Mouse (Mus musculus) 3134 (cell line): Measurements from ENCODE around the gene Inpp5a.
A peak's percentile ranks its signal among the peaks of the same experiment; 100 is the strongest.
"Not testable (repeated sequence)": the region's sequence is repeated elsewhere in the genome, so short reads cannot be mapped to it uniquely, and the experiment has no call there.

ENCODE experiments used
- DNase-seq: peaks from one replicate; pipeline ENCODE4 v3.0.0-alpha.2; 2011; ENCODE audit warnings: low spot score; ENCODE audit not compliant: insufficient read length; ENCODE audit errors: extremely low read depth

The Inpp5a gene

GRCm38 (mm10) chr7:139399572-139399971 lies 10.7 kb downstream of the Inpp5a start:
- no peak for DNase-seq

GRCm38 (mm10) chr7:139399977-139400685 lies 11.2 kb downstream of the Inpp5a start:
- no peak for DNase-seq

GRCm38 (mm10) chr7:139400926-139401325 lies 12.0 kb downstream of the Inpp5a start:
- no peak for DNase-seq

- no peak for DNase-seq
These were observed 12.9 kb downstream of the Inpp5a start for GRCm38 (mm10) chr7:139401791-139402190.

- no peak for DNase-seq
These were observed 13.8 kb downstream of the Inpp5a start for GRCm38 (mm10) chr7:139402721-139403120.

- no peak for DNase-seq
These were observed 17.7 kb downstream of the Inpp5a start for GRCm38 (mm10) chr7:139406581-139406980.

- no peak for DNase-seq
These were observed 19.1 kb downstream of the Inpp5a start for GRCm38 (mm10) chr7:139407966-139408365.

- peak; percentile 60 for DNase-seq
These were observed 21.0 kb downstream of the Inpp5a start for GRCm38 (mm10) chr7:139409903-139410302.

GRCm38 (mm10) chr7:139412223-139412950 lies 23.5 kb downstream of the Inpp5a start:
- peak; percentile 48 for DNase-seq

GRCm38 (mm10) chr7:139413400-139413799 lies 24.5 kb downstream of the Inpp5a start:
- DNase-seq: no peak

GRCm38 (mm10) chr7:139415616-139416225 lies 26.8 kb downstream of the Inpp5a start:
- peak; percentile 35 for DNase-seq

- DNase-seq: no peak
These were observed 29.5 kb downstream of the Inpp5a start for GRCm38 (mm10) chr7:139418371-139418770.

GRCm38 (mm10) chr7:139422827-139423226 lies 33.9 kb downstream of the Inpp5a start:
- no peak for DNase-seq

GRCm38 (mm10) chr7:139434095-139434830 lies 45.4 kb downstream of the Inpp5a start:
- no peak for DNase-seq

GRCm38 (mm10) chr7:139434931-139435330 lies 46.0 kb downstream of the Inpp5a start:
- DNase-seq: not testable (repeated sequence)

- no peak for DNase-seq
These were observed 46.8 kb downstream of the Inpp5a start for GRCm38 (mm10) chr7:139435749-139436148.

GRCm38 (mm10) chr7:139436951-139437350 lies 48.0 kb downstream of the Inpp5a start:
- DNase-seq: no peak

- DNase-seq: no peak
These were observed 48.6 kb downstream of the Inpp5a start for GRCm38 (mm10) chr7:139437471-139437870.

GRCm38 (mm10) chr7:139437926-139438600 lies 49.2 kb downstream of the Inpp5a start:
- no peak for DNase-seq

GRCm38 (mm10) chr7:139438601-139438945 lies 49.7 kb downstream of the Inpp5a start:
- no peak for DNase-seq

- no peak for DNase-seq
These were observed 50.1 kb downstream of the Inpp5a start for GRCm38 (mm10) chr7:139439031-139439430.
